Comparison of ENCODE assay signal across 8 mouse cellular contexts in genomic region chr10:128270287-128270841, GRCm38 (mm10). TPM values are rescaled to one million over a fixed set of nuclear protein-coding genes. Genes with fewer than 3 reads are reported as not detected.
DNase-seq lines count a peak whose midpoint lies in the region; ATAC-seq lines count a peak whose summit lies in the region.

Gene Stat2 (plus strand): TSS chr10:128270559.

- no peaks in the 10 kb centered on the region for H3K36me3 ChIP-seq in hindbrain, embryonic 12.5 days

- peak within 1 kb of the TSS; percentile 65 for H3K4me2 ChIP-seq in hindbrain, embryonic 12.5 days (replicated peaks)

- peak within 1 kb of the TSS; percentile 80 for H3K9ac ChIP-seq in hindbrain, embryonic 12.5 days

- peak within 1 kb of the TSS; percentile 83 for H3K27ac ChIP-seq in hindbrain, embryonic 12.5 days

- peak within 1 kb of the TSS; percentile 79 for H3K4me3 ChIP-seq in hindbrain, embryonic 12.5 days

- H3K9me3 ChIP-seq in hindbrain, embryonic 12.5 days (replicated peaks): no peaks in the 10 kb centered on the region

- peak; percentile 100 for DNase-seq in NIH3T3 (ENCODE audit: low read depth)
- peak; percentile 97 to 98 for DNase-seq in cerebellum, postnatal 10 days
- DNase-seq in frontal cortex, postnatal 10 days (ENCODE audit: low spot score in 2 of 2): peak; percentile 95 to 96
- peak; percentile 94 to 98 for DNase-seq in layer of hippocampus, postnatal 14 days (ENCODE audit: low spot score in 2 of 2)
- DNase-seq in lung, postnatal 14 days: peak; percentile 97
- peak; percentile 89 for DNase-seq in retina, adult 2 months (ENCODE audit: low read depth, low spot score)
- peak; percentile 93 to 96 for DNase-seq in thymus, postnatal 36 days

- 0 out of 2 replicates have a peak, but pooled peaks cover 2% of the 10 kb centered on the region for H3K27me3 ChIP-seq in hindbrain, embryonic 12.5 days

- ATAC-seq in hindbrain, embryonic 12.5 days (ENCODE audit: low FRiP score): peak; percentile 99

- WGBS in hindbrain, embryonic 12.5 days: under 1% methylated on average over 43 of the region's 43 CpGs

- 0 out of 2 replicates have a peak, but pooled peaks cover 2% of the 10 kb centered on the region for H3K4me1 ChIP-seq in hindbrain, embryonic 12.5 days

RNA-seq across cellular contexts. Expression of gene Stat2, which starts in this region (rescaled TPM):
- polyA plus RNA-seq in hindbrain, embryonic 12.5 days (2016; fragmentation: Nextera tagmentation; extraction: Ambion mirVana): 23.1 and 26.5 TPM in 2 replicates
- total RNA-seq in layer of hippocampus, postnatal 14 days (2021): 10 to 100 TPM; 29.2 to 30.3 TPM

Comparison
In these comparisons a context has a peak if more than half of its experiments do, and no peak if none do; other contexts are left out.
1. Peak in every context shown above with its lines: DNase-seq, ATAC-seq, H3K4me3 ChIP-seq and H3K27ac ChIP-seq.